Mouse (Mus musculus) heart, embryonic 12.5 days (tissue): ENCODE measurements around the gene Rgs7bp. TPM values are rescaled to one million over a fixed set of nuclear protein-coding genes. Genes with fewer than 3 reads are reported as not detected.

Experiments used
- polyA plus RNA-seq: library from polyadenylated mRNA; unstranded; fragments of >200 nt; fragmentation: Nextera tagmentation; extraction: Ambion mirVana; gene quantifications from 2 replicates; pipeline ENCODE4 v1.2.1, GENCODE M21; 2016

Gene Rgs7bp
- polyA plus RNA-seq, 1 experiment from 2014 or later = 3.5 TPM

Other genes starting within 250 kb of the Rgs7bp start
- 22.3 and 23.8 TPM in 2 replicates for gene Cwc27, start 237.8 kb downstream of the Rgs7bp start, polyA plus RNA-seq
- gene Shisal2b, start 191.0 kb downstream of the Rgs7bp start, polyA plus RNA-seq = 0.13 TPM in 1 of 2 replicates, not detected in the other
- gene 4933425L06Rik, start 27.2 kb upstream of the Rgs7bp start, polyA plus RNA-seq = not detected in 2 replicates
- 2.4 and 3.2 TPM in 2 replicates for gene Rnf180, start 239.9 kb upstream of the Rgs7bp start, polyA plus RNA-seq